Mouse (Mus musculus): ENCODE data around the gene Megf8.

Gene Megf8

GRCm38 (mm10) chr7:25316532-25317445 lies at the start of gene Megf8:
Megf8 (plus strand) TSS chr7:25317164.
- peak; percentile 97 for DNase-seq (ENCODE audit: low spot score)

- DNase-seq (ENCODE audit: low spot score): peak; percentile 100
Observed at GRCm38 (mm10) chr7:25267301-25267750, 49.6 kb upstream of the Megf8 start, which contains the start of gene Cic. Cic (plus strand) TSS chr7:25267704.

GRCm38 (mm10) chr7:25267751-25268463 lies 49.1 kb upstream of the Megf8 start:
- DNase-seq (ENCODE audit: low spot score): peak; percentile 100

- no peak for DNase-seq (ENCODE audit: low spot score)
Observed at GRCm38 (mm10) chr7:25268588-25268987, 48.4 kb upstream of the Megf8 start.

- DNase-seq (ENCODE audit: low spot score): no peak
Observed at GRCm38 (mm10) chr7:25269029-25269428, 47.9 kb upstream of the Megf8 start.

- no peak for DNase-seq (ENCODE audit: low spot score)
Observed at GRCm38 (mm10) chr7:25269545-25270271, 47.3 kb upstream of the Megf8 start.

GRCm38 (mm10) chr7:25270652-25271633 lies 46.0 kb upstream of the Megf8 start:
- DNase-seq (ENCODE audit: low spot score): no peak

GRCm38 (mm10) chr7:25271651-25272444 lies 45.1 kb upstream of the Megf8 start:
- DNase-seq (ENCODE audit: low spot score): no peak

GRCm38 (mm10) chr7:25272445-25273258 lies 44.3 kb upstream of the Megf8 start:
- no peak for DNase-seq (ENCODE audit: low spot score)

- DNase-seq (ENCODE audit: low spot score): no peak
Observed at GRCm38 (mm10) chr7:25273259-25274241, 43.4 kb upstream of the Megf8 start.

- DNase-seq (ENCODE audit: low spot score): no peak
Observed at GRCm38 (mm10) chr7:25274571-25274970, 42.4 kb upstream of the Megf8 start.

GRCm38 (mm10) chr7:25274996-25275395 lies 42.0 kb upstream of the Megf8 start:
- DNase-seq (ENCODE audit: low spot score): no peak

- no peak for DNase-seq (ENCODE audit: low spot score)
Observed at GRCm38 (mm10) chr7:25275555-25276298, 41.2 kb upstream of the Megf8 start.

GRCm38 (mm10) chr7:25277405-25277804 lies 39.6 kb upstream of the Megf8 start:
- no peak for DNase-seq (ENCODE audit: low spot score)

GRCm38 (mm10) chr7:25277998-25278340 lies 39.0 kb upstream of the Megf8 start:
- DNase-seq (ENCODE audit: low spot score): no peak

- peak; percentile 95 for DNase-seq (ENCODE audit: low spot score)
Observed at GRCm38 (mm10) chr7:25278341-25279075, 38.5 kb upstream of the Megf8 start.
